Mouse (Mus musculus) hindbrain, embryonic 11.5 days (tissue): ENCODE data around the gene Thada. TPM values are rescaled to one million over a fixed set of nuclear protein-coding genes. Genes with fewer than 3 reads are reported as not detected.
A peak's percentile ranks its signal among the peaks of the same experiment; 100 is the strongest.

Experiments
- ATAC-seq: fragments of 200-750 bp; cut with Nextera tagmentation; 2 replicates; pipeline ENCODE4 v1.8.0; 2017; ENCODE audit warnings: mild to moderate bottlenecking, moderate TSS enrichment, moderate library complexity; ENCODE audit not compliant: low FRiP score
- DNase-seq: peaks from one replicate; pipeline ENCODE4 v3.0.0-alpha.2; 2015; ENCODE audit warnings: low spot score
- H3K27ac ChIP-seq: fragments of 300-500 bp; sonication (generic); 2 replicates; pipeline ENCODE4 v1.5.1; 2014; ENCODE audit warnings: mild to moderate bottlenecking, low read depth, low read length
- H3K27me3 ChIP-seq: fragments of 300-500 bp; sonication (generic); 2 replicates; pipeline ENCODE4 v1.6.1; 2014; ENCODE audit warnings: mild to moderate bottlenecking, low read length, moderate library complexity, mixed read lengths; ENCODE audit not compliant: control insufficient read depth, insufficient read depth
- H3K36me3 ChIP-seq: fragments of 300-500 bp; sonication (generic); 2 replicates; pipeline ENCODE4 v1.6.1; 2014; ENCODE audit warnings: mild to moderate bottlenecking, low read length, moderate library complexity, mixed read lengths; ENCODE audit not compliant: control insufficient read depth, insufficient read depth
- H3K4me1 ChIP-seq: fragments of 300-500 bp; sonication (generic); replicated peaks from 2 replicates; pipeline ENCODE4 v1.6.1; 2014; ENCODE audit warnings: low read length, mixed read lengths; ENCODE audit not compliant: control insufficient read depth, insufficient read depth
- H3K4me2 ChIP-seq: fragments of 300-500 bp; sonication (generic); replicated peaks from 2 replicates; pipeline ENCODE4 v1.6.1; 2014; ENCODE audit warnings: mild to moderate bottlenecking, low read depth, low read length
- H3K4me3 ChIP-seq: fragments of 300-500 bp; sonication (generic); 2 replicates; pipeline ENCODE4 v1.5.1; 2014; ENCODE audit warnings: low read depth, low read length
- H3K9ac ChIP-seq: fragments of 300-500 bp; sonication (generic); 2 replicates; pipeline ENCODE4 v1.6.1; 2014; ENCODE audit warnings: low read depth, low read length
- H3K9me3 ChIP-seq: fragments of 300-500 bp; sonication (generic); 2 replicates; pipeline ENCODE4 v1.6.1; 2016; ENCODE audit warnings: low read length; ENCODE audit not compliant: control insufficient read depth
- WGBS: fragments of 180-500 bp; shearing (Covaris S2); extraction: QIAGEN DNeasy Blood & Tissue Kit; methylation state at CpG from one replicate; pipeline ENCODE4 v1.1.7; 2014; 5-methylcytosine and 5-hydroxymethylcytosine counted together
- polyA plus RNA-seq: library from polyadenylated mRNA; unstranded; fragments of >200 nt; fragmentation: Nextera tagmentation; extraction: Ambion mirVana; gene quantifications from 2 replicates; pipeline ENCODE4 v1.2.1, GENCODE M21; 2014

Gene Thada
- polyA plus RNA-seq, 1 experiment from 2014 or later: 13.1 TPM

DNA sequence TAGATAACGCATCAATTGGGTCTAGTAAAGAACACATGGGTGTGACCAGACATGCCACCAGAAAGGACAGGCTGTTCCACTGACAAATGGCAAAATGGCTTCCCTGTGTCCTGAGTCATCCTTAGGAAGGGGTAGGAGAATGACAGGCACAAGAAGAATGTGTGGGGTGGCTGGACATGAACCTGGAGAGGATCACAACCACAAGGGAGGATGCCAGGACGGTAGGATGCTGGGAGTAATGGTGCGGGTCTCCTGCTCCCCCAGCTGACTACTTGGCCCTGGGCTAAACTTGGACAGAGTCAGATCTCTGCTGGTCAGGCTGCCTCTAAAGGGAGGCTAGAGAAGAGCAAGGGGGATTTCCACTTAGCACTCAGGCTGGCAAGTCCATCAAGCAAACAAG is 270.2 kb downstream of the Thada start:
- DNase-seq (no peak), ATAC-seq (no peak)
- Histone ChIP-seq H3K4me3 (no peak overlapping the region), H3K36me3 (no peaks in the 10 kb centered on the region), H3K4me1 (no peaks in the 10 kb centered on the region), H3K9ac (no peak overlapping the region), H3K27me3 (no peaks in the 10 kb centered on the region), H3K9me3 (no peaks in the 10 kb centered on the region), H3K4me2 (no peak overlapping the region), H3K27ac (no peak overlapping the region)
- WGBS: 91% methylated on average over 3 of the region's 3 CpGs

DNA sequence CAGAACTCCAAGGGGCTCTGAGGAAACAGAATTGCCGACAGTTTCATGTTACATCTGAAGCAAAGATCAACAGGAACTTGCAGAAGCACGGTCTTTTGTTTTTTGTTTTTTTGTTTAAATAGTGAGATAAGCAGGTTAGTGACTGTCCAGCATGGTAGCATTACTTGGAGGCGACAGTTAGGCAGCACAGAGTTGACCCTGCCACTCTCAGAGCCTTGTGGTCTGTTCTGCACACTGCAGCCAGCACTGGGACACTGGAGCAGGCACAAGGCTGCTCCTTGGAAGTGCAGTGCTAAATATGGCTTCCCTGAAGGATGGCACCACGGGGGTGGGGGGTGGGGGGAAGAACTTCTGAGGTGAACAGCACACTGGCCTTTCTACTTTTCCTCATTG is 271.0 kb downstream of the Thada start:
- Histone ChIP-seq H3K4me1 (no peaks in the 10 kb centered on the region), H3K27ac (no peak overlapping the region), H3K4me3 (no peak overlapping the region), H3K9me3 (no peaks in the 10 kb centered on the region), H3K36me3 (no peaks in the 10 kb centered on the region), H3K4me2 (no peak overlapping the region), H3K27me3 (no peaks in the 10 kb centered on the region), H3K9ac (no peak overlapping the region)
- ATAC-seq (no peak), DNase-seq (no peak)
- 59% methylated on average over 4 of the region's 4 CpGs for WGBS

- Histone ChIP-seq H3K27me3 (no peaks in the 10 kb centered on the region), H3K9me3 (no peaks in the 10 kb centered on the region), H3K4me2 (no peak overlapping the region), H3K4me3 (no peak overlapping the region), H3K4me1 (no peaks in the 10 kb centered on the region), H3K36me3 (no peaks in the 10 kb centered on the region), H3K27ac (no peak overlapping the region), H3K9ac (no peak overlapping the region)
- DNase-seq (no peak), ATAC-seq (no peak)
- 86% methylated on average over 4 of the region's 4 CpGs for WGBS
Observed at GRCm38 (mm10) chr17:84194282-84195002, 271.6 kb downstream of the Thada start.

DNA sequence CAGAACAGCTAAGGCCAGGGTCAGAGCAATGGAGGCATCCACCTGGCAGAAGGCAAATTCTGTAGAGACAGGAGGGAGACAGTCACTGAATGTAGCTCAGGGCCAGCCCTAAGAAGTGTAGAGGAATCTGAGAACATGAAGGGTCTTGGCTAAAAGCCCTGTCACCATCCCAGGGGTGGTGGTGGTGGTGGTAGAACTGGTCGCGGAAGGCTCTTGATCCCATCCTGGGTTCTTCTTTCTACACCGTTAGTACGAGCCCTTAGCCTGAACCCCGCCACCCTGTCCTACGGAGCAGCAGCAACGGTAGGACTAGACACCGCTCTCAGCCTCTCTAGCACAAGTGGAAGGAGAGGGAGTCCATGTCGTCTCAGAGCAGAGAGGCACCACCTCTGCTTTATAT is 272.6 kb downstream of the Thada start:
- ATAC-seq (no peak), DNase-seq (no peak)
- WGBS: 92% methylated on average over 9 of the region's 9 CpGs

DNA sequence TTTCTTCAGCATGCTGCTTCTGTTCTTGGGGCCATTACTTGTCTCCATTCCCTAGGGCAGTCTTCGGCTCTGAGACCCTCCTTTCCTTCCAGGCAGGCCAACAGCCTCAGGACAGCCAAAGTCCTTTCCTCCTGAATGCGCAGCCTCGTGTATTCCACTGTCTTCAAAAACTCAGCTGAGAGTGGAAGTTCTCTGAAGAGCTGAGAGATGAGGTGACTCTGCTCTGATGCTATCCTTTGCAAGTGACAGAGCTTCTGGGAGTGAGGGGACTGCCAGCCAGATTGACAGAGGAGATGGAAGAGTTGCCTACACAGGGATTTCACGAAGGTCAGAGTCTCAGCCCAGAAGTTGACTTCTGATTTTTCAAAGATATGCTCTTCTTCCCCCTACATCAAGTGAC is 274.1 kb downstream of the Thada start:
- ATAC-seq (no peak), DNase-seq (no peak)
- Histone ChIP-seq H3K36me3 (no peaks in the 10 kb centered on the region), H3K4me3 (no peak overlapping the region), H3K9ac (no peak overlapping the region), H3K27me3 (no peaks in the 10 kb centered on the region), H3K4me1 (peaks cover 6% of the 10 kb centered on the region; the same call in 1 of the 2 replicates), H3K9me3 (no peaks in the 10 kb centered on the region), H3K27ac (no peak overlapping the region), H3K4me2 (no peak overlapping the region)
- WGBS: 91% methylated on average over 4 of the region's 4 CpGs

More for the DNA sequence above, 272.6 kb downstream of the Thada start:
- Histone ChIP-seq H3K4me1 (peaks cover 6% of the 10 kb centered on the region; the same call in 1 of the 2 replicates), H3K27ac (no peak overlapping the region), H3K9me3 (no peaks in the 10 kb centered on the region), H3K4me2 (no peak overlapping the region), H3K9ac (no peak overlapping the region), H3K27me3 (no peaks in the 10 kb centered on the region), H3K36me3 (no peaks in the 10 kb centered on the region), H3K4me3 (no peak overlapping the region)

DNA sequence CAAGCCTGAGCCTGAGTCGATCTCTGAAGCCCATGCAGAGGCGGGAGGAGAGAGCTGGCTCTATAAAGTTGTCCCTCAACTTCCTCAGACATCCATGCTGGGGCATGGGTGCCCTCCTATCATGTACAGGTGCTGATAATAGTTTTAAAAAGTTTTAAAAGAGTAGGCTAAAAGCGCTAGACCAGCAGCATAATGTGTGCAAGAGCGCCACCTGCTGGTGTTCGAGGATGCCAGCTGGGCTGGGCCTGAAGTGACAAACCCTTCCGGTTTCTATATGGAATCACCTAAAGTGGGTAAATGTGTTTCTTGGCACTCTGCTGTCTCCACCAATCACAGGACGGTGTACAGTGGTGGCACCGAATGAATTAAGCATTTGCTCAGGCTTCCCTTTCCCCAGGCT is 275.1 kb downstream of the Thada start:
- H3K36me3 ChIP-seq: no peaks in the 10 kb centered on the region; the same call in 1 of the 2 replicates
- no peaks in the 10 kb centered on the region for H3K9me3 ChIP-seq
- DNase-seq: peak; percentile 89
- 32% methylated on average over 8 of the region's 8 CpGs for WGBS
- no peak overlapping the region for H3K4me3 ChIP-seq
- H3K4me2 ChIP-seq: no peak overlapping the region
- H3K27me3 ChIP-seq: peaks cover 3% of the 10 kb centered on the region; the same call in 1 of the 2 replicates
- peaks cover 6% of the 10 kb centered on the region; the same call in 1 of the 2 replicates for H3K4me1 ChIP-seq
- H3K27ac ChIP-seq: no peak overlapping the region
- no peak for ATAC-seq
- H3K9ac ChIP-seq: no peak overlapping the region

DNA sequence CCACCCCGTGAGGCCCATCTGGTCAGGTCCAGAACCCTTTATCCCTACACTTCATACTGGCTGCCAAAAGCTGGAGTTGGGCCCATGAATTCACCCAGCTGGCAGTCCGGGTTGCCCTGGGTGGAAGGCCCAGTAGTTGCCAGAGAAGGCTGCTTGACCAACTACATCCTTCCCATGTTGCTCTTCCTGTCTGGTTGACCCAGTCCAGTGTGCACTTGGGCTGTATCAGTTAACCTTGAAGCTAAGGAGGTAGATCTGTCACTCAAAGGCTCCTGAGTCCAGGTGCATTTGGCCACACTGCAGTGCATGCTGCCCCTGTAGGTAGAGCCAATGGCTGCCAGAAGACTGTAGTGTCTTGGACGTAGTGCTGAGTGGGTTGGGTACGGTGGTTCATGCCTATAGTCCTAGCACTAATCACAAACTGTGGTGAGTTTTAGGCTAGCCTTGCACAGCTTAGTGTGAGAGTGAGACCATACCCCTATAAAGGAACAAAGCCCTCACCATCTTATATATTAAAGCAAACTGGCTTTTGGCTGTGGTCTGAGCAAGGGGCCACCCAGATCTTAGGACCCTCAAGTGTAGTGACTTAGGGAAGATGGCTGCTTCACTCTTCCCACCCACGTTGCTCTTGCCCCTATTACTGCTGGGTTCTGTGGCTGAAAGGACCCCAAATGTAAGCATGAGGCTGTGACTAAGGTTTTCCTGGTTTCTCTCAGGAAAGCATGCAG is 276.7 kb downstream of the Thada start:
- Histone ChIP-seq H3K27me3 (peaks cover 3% of the 10 kb centered on the region; the same call in 1 of the 2 replicates), H3K27ac (peak overlapping the region; percentile 94), H3K9ac (peak overlapping the region; percentile 64), H3K36me3 (no peaks in the 10 kb centered on the region; the same call in 1 of the 2 replicates), H3K4me3 (no peak overlapping the region), H3K4me1 (peaks cover 6% of the 10 kb centered on the region), H3K4me2 (peak overlapping the region; percentile 79), H3K9me3 (no peaks in the 10 kb centered on the region)
- DNase-seq (no peak), ATAC-seq (no peak)
- WGBS: 73% methylated on average over 5 of the region's 5 CpGs

GRCm38 (mm10) chr17:84188374-84188961 is 277.5 kb downstream of the Thada start:
- peaks cover 3% of the 10 kb centered on the region; the same call in 1 of the 2 replicates for H3K27me3 ChIP-seq
- DNase-seq (peak; percentile 83), ATAC-seq (peak; percentile 83)
- H3K36me3 ChIP-seq: no peaks in the 10 kb centered on the region; the same call in 1 of the 2 replicates
- peak overlapping the region; percentile 59 for H3K4me3 ChIP-seq
- H3K4me1 ChIP-seq: peaks cover 9% of the 10 kb centered on the region
- no peaks in the 10 kb centered on the region for H3K9me3 ChIP-seq
- peak overlapping the region; percentile 64 for H3K9ac ChIP-seq
- peak overlapping the region; percentile 79 for H3K4me2 ChIP-seq
- peak overlapping the region; percentile 94 for H3K27ac ChIP-seq
- under 1% methylated on average over 38 of the region's 38 CpGs for WGBS
